Mouse (Mus musculus) spleen, adult 2 months (tissue): ENCODE results near the gene Gbf1.

Source experiments
- CTCF ChIP-seq: fragments of 200-500 bp; IDR thresholded peaks from 2 replicates; pipeline ENCODE4 v1.5.1; 2011; ENCODE audit warnings: mild to moderate bottlenecking, inconsistent platforms; ENCODE audit not compliant: insufficient read depth, insufficient read length, insufficient replicate concordance; ENCODE audit errors: extremely low read depth
- POLR2A ChIP-seq: fragments of 200-500 bp; IDR thresholded peaks from 2 replicates; pipeline ENCODE4 v1.6.1; 2011; ENCODE audit warnings: low read depth, low read length, inconsistent platforms

GRCm38 (mm10) chr19:46147511-46148371 is 4.6 kb upstream of the Gbf1 start, which contains the start of gene Pitx3:
- TF ChIP-seq CTCF (no peak), POLR2A (no peak)
